ENCODE assay signal across 11 mouse cellular contexts in genomic region chr16:37851366-37851765, GRCm38 (mm10). TPM values are rescaled to one million over a fixed set of nuclear protein-coding genes. Genes with fewer than 3 reads are reported as not detected.
DNase-seq lines count a peak whose midpoint lies in the region; ATAC-seq and TF ChIP-seq lines count a peak whose summit lies in the region.
"Had no signal": no experiment of that assay in that cellular context is flagged by ENCODE, and none has a peak within 500 bp of the region (broad histone marks: within the 10 kb centered on the region; RNA-seq: fewer than 3 reads in every experiment).

No protein-coding gene starts in this region.

- H3K4me1 ChIP-seq in midbrain, embryonic 11.5 days (ENCODE audit: control insufficient read depth, insufficient read depth, low read length): no peaks in the 10 kb centered on the region
- no peaks in the 10 kb centered on the region for H3K4me1 ChIP-seq in midbrain, embryonic 16.5 days (ENCODE audit: control insufficient read depth, insufficient read depth, low read length)
- H3K4me1 ChIP-seq in heart, postnatal 0 days (ENCODE audit: control insufficient read depth, insufficient read depth): peaks cover 5% of the 10 kb centered on the region; the same call in 1 of the 2 replicates
- H3K4me1 ChIP-seq in limb, embryonic 13.5 days: peaks cover 13% of the 10 kb centered on the region; the same call in 1 of the 2 replicates
- H3K4me1 ChIP-seq in forebrain, embryonic 16.5 days (replicated peaks; ENCODE audit: control insufficient read depth, insufficient read depth, low read length): no peaks in the 10 kb centered on the region

- no peak overlapping the region for H3K4me2 ChIP-seq in midbrain, embryonic 11.5 days
- no peak overlapping the region for H3K4me2 ChIP-seq in midbrain, embryonic 16.5 days (ENCODE audit: low read length)
- H3K4me2 ChIP-seq in heart, postnatal 0 days (ENCODE audit: low read depth, low read length): no peak overlapping the region
- H3K4me2 ChIP-seq in limb, embryonic 13.5 days (replicated peaks): no peak overlapping the region
- no peak overlapping the region for H3K4me2 ChIP-seq in forebrain, embryonic 16.5 days (ENCODE audit: low read length)

- 44% methylated on average over 5 of the region's 5 CpGs for WGBS in midbrain, embryonic 11.5 days
- WGBS in midbrain, embryonic 16.5 days: 66% methylated on average over 5 of the region's 5 CpGs
- 59% methylated on average over 5 of the region's 5 CpGs for WGBS in heart, postnatal 0 days
- WGBS in limb, embryonic 13.5 days: 16% methylated on average over 5 of the region's 5 CpGs
- WGBS in forebrain, embryonic 16.5 days: 74% methylated on average over 5 of the region's 5 CpGs

- no peak overlapping the region for H3K9ac ChIP-seq in midbrain, embryonic 11.5 days (ENCODE audit: low read length)
- no peak overlapping the region for H3K9ac ChIP-seq in midbrain, embryonic 16.5 days (ENCODE audit: low read depth, low read length)
- no peak overlapping the region for H3K9ac ChIP-seq in heart, postnatal 0 days (replicated peaks; ENCODE audit: low read depth, low read length)
- H3K9ac ChIP-seq in limb, embryonic 13.5 days: no peak overlapping the region
- H3K9ac ChIP-seq in forebrain, embryonic 16.5 days (replicated peaks; ENCODE audit: low read depth, low read length): no peak overlapping the region

- no peak overlapping the region for H3K4me3 ChIP-seq in midbrain, embryonic 11.5 days (ENCODE audit: low read depth, low read length)
- no peak overlapping the region for H3K4me3 ChIP-seq in midbrain, embryonic 16.5 days (ENCODE audit: low read depth, low read length)
- no peak overlapping the region for H3K4me3 ChIP-seq in heart, postnatal 0 days (ENCODE audit: low read depth, low read length)
- H3K4me3 ChIP-seq in limb, embryonic 13.5 days: no peak overlapping the region
- H3K4me3 ChIP-seq in forebrain, embryonic 16.5 days (replicated peaks; ENCODE audit: low read length): no peak overlapping the region
- H3K4me3 ChIP-seq: myocyte had no signal

- no peak overlapping the region for H3K27ac ChIP-seq in midbrain, embryonic 11.5 days (ENCODE audit: low read depth, low read length)
- H3K27ac ChIP-seq in midbrain, embryonic 16.5 days (ENCODE audit: low read length): no peak overlapping the region
- H3K27ac ChIP-seq in heart, postnatal 0 days (ENCODE audit: low read depth): peak overlapping the region; percentile 75
- H3K27ac ChIP-seq in limb, embryonic 13.5 days: no peak overlapping the region
- H3K27ac ChIP-seq in forebrain, embryonic 16.5 days (ENCODE audit: low read length): no peak overlapping the region

- peak; percentile 72; the same call in 1 of the 2 replicates for TF ChIP-seq EP300 in heart, postnatal 0 days (IDR thresholded peaks at IDR 0.05; ENCODE audit: low read depth)

- H3K27me3 ChIP-seq in midbrain, embryonic 11.5 days (ENCODE audit: control insufficient read depth, insufficient read depth, low read length): no peaks in the 10 kb centered on the region
- H3K27me3 ChIP-seq in midbrain, embryonic 16.5 days (ENCODE audit: control insufficient read depth, insufficient read depth, low read depth, low read length): no peaks in the 10 kb centered on the region
- no peaks in the 10 kb centered on the region for H3K27me3 ChIP-seq in heart, postnatal 0 days (ENCODE audit: control insufficient read depth, insufficient read depth, low read length)
- H3K27me3 ChIP-seq in limb, embryonic 13.5 days: no peaks in the 10 kb centered on the region
- no peaks in the 10 kb centered on the region for H3K27me3 ChIP-seq in forebrain, embryonic 16.5 days (replicated peaks; ENCODE audit: control insufficient read depth, insufficient read depth, low read length)

- DNase-seq in midbrain, embryonic 11.5 days (ENCODE audit: low spot score, missing footprints): peak; percentile 79
- peak; percentile 82 for DNase-seq in heart, postnatal 0 days (ENCODE audit: low spot score)
- DNase-seq in urinary bladder, adult 18-20 months (ENCODE audit: low spot score in 2 of 2): no peak
- no peak for DNase-seq in ovary, postnatal 10 days (ENCODE audit: low spot score)
- DNase-seq: thymus, adult 18-20 months had no signal

- no peaks in the 10 kb centered on the region for H3K9me3 ChIP-seq in midbrain, embryonic 11.5 days (ENCODE audit: control insufficient read depth, low read length)
- H3K9me3 ChIP-seq in midbrain, embryonic 16.5 days (replicated peaks; ENCODE audit: control insufficient read depth, low read length, poor library complexity, severe bottlenecking): no peaks in the 10 kb centered on the region
- H3K9me3 ChIP-seq in heart, postnatal 0 days (replicated peaks; ENCODE audit: control insufficient read depth, low read length): no peaks in the 10 kb centered on the region
- H3K9me3 ChIP-seq in limb, embryonic 13.5 days: no peaks in the 10 kb centered on the region
- no peaks in the 10 kb centered on the region for H3K9me3 ChIP-seq in forebrain, embryonic 16.5 days (ENCODE audit: control insufficient read depth, low read length)

- TF ChIP-seq CTCF in heart, postnatal 0 days (IDR thresholded peaks at IDR 0.05; ENCODE audit: low read depth): no peak

- ATAC-seq in midbrain, embryonic 11.5 days (ENCODE audit: low FRiP score): no peak
- ATAC-seq in midbrain, embryonic 16.5 days: no peak
- peak; percentile 88 for ATAC-seq in heart, postnatal 0 days (ENCODE audit: insufficient read depth, low read depth)
- ATAC-seq in limb, embryonic 13.5 days (ENCODE audit: low FRiP score, low read depth): 0 out of 2 replicates have a peak, but pooled peaks have one; percentile 40
- no peak for ATAC-seq in megakaryocyte, adult 5-6 weeks (ENCODE audit: poor library complexity, severe bottlenecking)
- ATAC-seq in forebrain, embryonic 16.5 days: no peak

- no peaks in the 10 kb centered on the region for H3K36me3 ChIP-seq in midbrain, embryonic 11.5 days (ENCODE audit: control insufficient read depth, insufficient read depth, low read length)
- no peaks in the 10 kb centered on the region for H3K36me3 ChIP-seq in midbrain, embryonic 16.5 days (ENCODE audit: control insufficient read depth, insufficient read depth, low read length)
- no peaks in the 10 kb centered on the region for H3K36me3 ChIP-seq in heart, postnatal 0 days (replicated peaks; ENCODE audit: control insufficient read depth, insufficient read depth, low read length)
- no peaks in the 10 kb centered on the region for H3K36me3 ChIP-seq in limb, embryonic 13.5 days
- no peaks in the 10 kb centered on the region for H3K36me3 ChIP-seq in forebrain, embryonic 16.5 days (ENCODE audit: control insufficient read depth, insufficient read depth)

RNA-seq across cellular contexts. Expression of gene Gm36028, which starts 9.6 kb away (rescaled TPM):
- polyA plus RNA-seq in midbrain, embryonic 11.5 days (2014; fragmentation: Nextera tagmentation; extraction: Ambion mirVana): 0.12 and 0.15 TPM in 2 replicates
- not detected in 2 replicates for polyA plus RNA-seq in midbrain, embryonic 16.5 days (2015; fragmentation: Nextera tagmentation; extraction: Ambion mirVana)
- total RNA-seq in heart, postnatal 0 days (2014; rRNA removed; ENCODE audit: low replicate concordance): 3.7 and 8.4 TPM in 2 replicates
- polyA plus RNA-seq in heart, postnatal 0 days (2015; fragmentation: Nextera tagmentation; extraction: Ambion mirVana): 3.5 and 4.2 TPM in 2 replicates
- polyA plus RNA-seq in limb, embryonic 13.5 days (2015; fragmentation: Nextera tagmentation; extraction: Ambion mirVana): 0.13 and 0.22 TPM in 2 replicates
- total RNA-seq in megakaryocyte, adult 5-6 weeks (2015): not detected in 2 replicates
- total RNA-seq in megakaryocyte, adult 5-6 weeks (2017): not detected in 2 replicates
- 0.19 TPM in 1 of 2 replicates, not detected in the other for polyA plus RNA-seq in forebrain, embryonic 16.5 days (2015; fragmentation: Nextera tagmentation; extraction: Ambion mirVana)
- polyA plus RNA-seq: large intestine, adult 2 months had no signal

RNA-seq across cellular contexts. Expression of gene Lrrc58, which starts 16.8 kb away (rescaled TPM):
- polyA plus RNA-seq in midbrain, embryonic 11.5 days (2014; fragmentation: Nextera tagmentation; extraction: Ambion mirVana): 49.8 and 53.1 TPM in 2 replicates
- 41.5 and 41.7 TPM in 2 replicates for polyA plus RNA-seq in midbrain, embryonic 16.5 days (2015; fragmentation: Nextera tagmentation; extraction: Ambion mirVana)
- total RNA-seq in heart, postnatal 0 days (2014; rRNA removed; ENCODE audit: low replicate concordance): 57.6 and 69.2 TPM in 2 replicates
- polyA plus RNA-seq in heart, postnatal 0 days (2015; fragmentation: Nextera tagmentation; extraction: Ambion mirVana): 23.7 and 24.2 TPM in 2 replicates
- polyA plus RNA-seq in limb, embryonic 13.5 days (2015; fragmentation: Nextera tagmentation; extraction: Ambion mirVana): 58.9 and 62.3 TPM in 2 replicates
- 33.6 and 38.4 TPM in 2 replicates for total RNA-seq in megakaryocyte, adult 5-6 weeks (2015)
- 23.0 and 27.4 TPM in 2 replicates for total RNA-seq in megakaryocyte, adult 5-6 weeks (2017)
- 54.4 and 66.3 TPM in 2 replicates for polyA plus RNA-seq in forebrain, embryonic 16.5 days (2015; fragmentation: Nextera tagmentation; extraction: Ambion mirVana)

Comparison
In these comparisons a context has a peak if more than half of its experiments do, and no peak if none do; other contexts are left out.
1. ATAC-seq: peak in heart, postnatal 0 days (single experiment) and limb, embryonic 13.5 days (single experiment); none in midbrain, embryonic 11.5 days (single experiment), midbrain, embryonic 16.5 days (single experiment), megakaryocyte, adult 5-6 weeks (single experiment) and forebrain, embryonic 16.5 days (single experiment).
2. DNase-seq: peak in midbrain, embryonic 11.5 days (single experiment) and heart, postnatal 0 days (single experiment); none in urinary bladder, adult 18-20 months (0 of 2) and ovary, postnatal 10 days (single experiment).